Mouse (Mus musculus): ENCODE data around the gene Clrn2.

GRCm38 (mm10) chr5:45449831-45450716 is 3.5 kb upstream of the Clrn2 start, which contains the start of gene Qdpr:
- TF ChIP-seq POLR2AphosphoS2 (IDR thresholded peaks at IDR 0.05; ENCODE audit: insufficient read length, low read depth) (peak; percentile 75), TCF12 (IDR thresholded peaks at IDR 0.05; ENCODE audit: insufficient read depth, poor library complexity, severe bottlenecking) (no peak), USF1 (IDR thresholded peaks at IDR 0.05; ENCODE audit: low read depth) (peak; percentile 72), REST (IDR thresholded peaks at IDR 0.05; ENCODE audit: insufficient read depth, insufficient read length) (no peak), POLR2A (IDR thresholded peaks at IDR 0.05; ENCODE audit: insufficient read length, low read depth) (peak; percentile 84), MYOD1 (IDR thresholded peaks at IDR 0.05; ENCODE audit: control insufficient read depth in 1 of 3, insufficient read length in 2 of 3, low read depth in 2 of 3) (peak in 1 of 3 experiments; percentile 17)

Measured in myocyte (in vitro differentiated cells).